Mouse (Mus musculus) CD4-positive, CD25-positive, alpha-beta regulatory T cell, adult 4 months (primary cell): ENCODE results near the gene Cdh13. TPM values are rescaled to one million over a fixed set of nuclear protein-coding genes. Genes with fewer than 3 reads are reported as not detected.

Source experiments
- ATAC-seq: one replicate; pipeline ENCODE4 v1.8.0; 2017
- polyA plus RNA-seq, 2 experiments: library from polyadenylated mRNA; unstranded; fragments of 100-300 nt; shearing (Covaris generic); gene quantifications; one replicate each; pipeline ENCODE4 v1.2.1; 2017

Gene Cdh13
- polyA plus RNA-seq = under 1 TPM; 0.25 to 0.31 TPM

GRCm38 (mm10) chr8:118283600-118284111 lies at the start of gene Cdh13:
Cdh13 (plus strand) TSS chr8:118283733.
- ATAC-seq = no peak

GRCm38 (mm10) chr8:118235626-118236025 lies 47.9 kb upstream of the Cdh13 start:
- ATAC-seq = no peak

DNA sequence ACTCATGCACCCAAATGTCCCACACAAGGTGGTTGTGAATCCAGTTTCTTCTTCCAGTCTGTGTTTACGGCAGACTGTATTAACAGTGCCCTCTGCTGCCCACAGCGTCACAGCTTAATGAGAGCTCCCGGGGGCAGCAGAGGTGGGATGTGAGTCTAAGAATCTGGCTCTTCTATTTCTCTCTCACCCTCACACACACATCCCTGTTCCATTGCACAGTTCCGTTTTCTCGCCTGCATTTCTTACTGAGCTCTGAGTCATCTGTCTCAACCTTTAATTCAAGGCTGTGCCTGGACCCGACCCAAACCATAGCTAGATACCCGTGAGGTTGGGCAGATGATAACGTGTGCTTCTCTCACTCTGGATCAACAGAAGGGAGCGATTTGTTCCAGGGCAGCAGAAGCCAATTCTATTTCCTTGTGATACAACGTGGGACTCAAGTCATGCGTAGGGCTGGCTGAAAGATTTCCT lies 46.3 kb upstream of the Cdh13 start:
- no peak for ATAC-seq

GRCm38 (mm10) chr8:118238156-118238555 lies 45.4 kb upstream of the Cdh13 start:
- no peak for ATAC-seq

DNA sequence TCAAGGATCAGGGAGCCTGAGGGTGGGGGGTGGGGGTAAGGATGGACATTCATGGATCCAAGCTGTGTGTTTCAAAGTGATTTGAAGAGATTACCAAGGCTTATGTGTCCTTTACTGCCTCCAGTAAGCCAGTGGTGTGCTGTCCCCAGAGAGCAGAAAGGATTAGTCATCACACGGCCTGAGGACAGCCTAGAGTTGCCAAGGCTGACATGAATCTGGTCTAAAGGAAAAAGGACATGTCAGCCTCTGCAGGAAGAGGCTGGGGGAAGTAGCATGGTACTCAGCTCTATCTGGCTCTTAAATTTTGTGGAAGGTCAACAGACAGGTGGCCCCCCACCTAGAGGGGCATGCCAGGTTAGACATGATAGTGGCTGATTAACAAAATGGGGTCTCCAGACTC lies 44.3 kb upstream of the Cdh13 start:
- ATAC-seq = no peak

DNA sequence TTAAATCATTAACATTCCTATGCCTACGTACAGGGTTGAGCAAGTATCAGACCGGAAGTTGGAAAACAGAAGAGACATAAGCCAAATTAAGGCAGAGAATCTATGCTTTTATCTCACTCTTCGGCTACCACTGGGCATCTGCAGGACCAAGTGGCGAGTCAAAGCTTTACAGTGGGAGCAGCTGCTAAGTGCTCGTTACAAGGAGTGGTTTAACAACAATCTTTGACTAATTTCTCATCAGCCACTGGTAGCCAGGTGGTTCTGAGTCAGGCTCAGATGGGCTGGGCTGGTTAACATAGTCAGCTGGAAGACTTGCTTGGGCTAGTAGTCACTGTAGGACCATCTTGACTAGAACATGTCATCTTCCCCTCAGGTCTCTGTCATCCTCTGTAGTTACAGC lies 34.2 kb upstream of the Cdh13 start:
- ATAC-seq = no peak

DNA sequence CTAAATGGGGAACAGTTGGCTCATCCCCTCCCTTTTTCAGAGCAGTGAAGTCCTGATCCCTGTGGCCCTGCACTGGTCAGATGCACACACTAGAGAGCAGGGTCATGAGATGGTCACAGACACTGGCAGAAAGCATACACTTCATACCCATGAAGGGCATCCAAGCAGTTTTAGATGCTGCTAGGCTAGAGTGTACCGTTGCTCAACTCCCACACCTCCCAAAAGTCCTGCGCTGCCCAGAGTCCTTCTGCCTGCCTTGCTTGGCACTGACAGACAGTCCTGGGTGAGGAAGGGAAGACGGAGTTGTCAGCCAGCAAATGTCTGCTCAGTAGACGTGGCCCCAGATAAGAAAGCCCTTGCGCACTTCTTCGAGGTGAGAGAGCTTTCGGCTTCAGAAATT lies 33.6 kb upstream of the Cdh13 start:
- no peak for ATAC-seq

GRCm38 (mm10) chr8:118263117-118263516 lies 20.4 kb upstream of the Cdh13 start:
- ATAC-seq = no peak

- no peak for ATAC-seq
These were observed 12.7 kb upstream of the Cdh13 start for GRCm38 (mm10) chr8:118270751-118271402.

- ATAC-seq = no peak
These were observed 11.0 kb upstream of the Cdh13 start for GRCm38 (mm10) chr8:118272493-118272892.

- no peak for ATAC-seq
These were observed 9.3 kb upstream of the Cdh13 start for GRCm38 (mm10) chr8:118274243-118274642.

GRCm38 (mm10) chr8:118274688-118275087 lies 8.8 kb upstream of the Cdh13 start:
- ATAC-seq = no peak

- ATAC-seq = no peak
These were observed 838 bp downstream of the Cdh13 start for GRCm38 (mm10) chr8:118284112-118285029.

GRCm38 (mm10) chr8:118285596-118286281 lies 2.2 kb downstream of the Cdh13 start:
- ATAC-seq = no peak

GRCm38 (mm10) chr8:118286282-118287180 lies 3.0 kb downstream of the Cdh13 start:
- no peak for ATAC-seq

DNA sequence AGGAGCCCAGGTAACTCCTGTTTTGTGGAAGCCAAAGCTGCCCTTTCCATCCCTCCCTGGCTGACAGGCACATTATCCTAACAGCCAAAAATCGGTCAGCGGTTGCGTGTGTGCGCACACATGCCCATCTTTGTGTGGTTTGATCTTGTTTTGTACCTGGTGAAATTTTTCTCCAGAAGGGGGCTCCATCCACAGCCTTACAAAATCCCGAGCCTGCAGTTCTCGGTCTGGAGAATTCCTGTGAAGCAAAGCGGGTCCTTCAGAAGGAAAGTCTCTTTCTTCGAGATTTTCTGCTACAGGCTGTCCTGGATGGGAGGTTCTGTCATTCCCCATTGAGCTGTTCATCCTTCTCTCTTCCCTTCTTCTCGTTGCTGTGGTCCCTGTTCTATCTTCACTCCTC lies 4.0 kb downstream of the Cdh13 start:
- no peak for ATAC-seq

- no peak for ATAC-seq
These were observed 4.9 kb downstream of the Cdh13 start for GRCm38 (mm10) chr8:118288259-118288952.

- no peak for ATAC-seq
These were observed 5.6 kb downstream of the Cdh13 start for GRCm38 (mm10) chr8:118289091-118289490.

- ATAC-seq = no peak
These were observed 6.0 kb downstream of the Cdh13 start for GRCm38 (mm10) chr8:118289525-118289924.

GRCm38 (mm10) chr8:118290266-118290665 lies 6.7 kb downstream of the Cdh13 start:
- ATAC-seq = no peak

GRCm38 (mm10) chr8:118296477-118296876 lies 12.9 kb downstream of the Cdh13 start:
- no peak for ATAC-seq
